Comparison of ENCODE assay signal across 8 mouse cellular contexts in the genomic region with DNA sequence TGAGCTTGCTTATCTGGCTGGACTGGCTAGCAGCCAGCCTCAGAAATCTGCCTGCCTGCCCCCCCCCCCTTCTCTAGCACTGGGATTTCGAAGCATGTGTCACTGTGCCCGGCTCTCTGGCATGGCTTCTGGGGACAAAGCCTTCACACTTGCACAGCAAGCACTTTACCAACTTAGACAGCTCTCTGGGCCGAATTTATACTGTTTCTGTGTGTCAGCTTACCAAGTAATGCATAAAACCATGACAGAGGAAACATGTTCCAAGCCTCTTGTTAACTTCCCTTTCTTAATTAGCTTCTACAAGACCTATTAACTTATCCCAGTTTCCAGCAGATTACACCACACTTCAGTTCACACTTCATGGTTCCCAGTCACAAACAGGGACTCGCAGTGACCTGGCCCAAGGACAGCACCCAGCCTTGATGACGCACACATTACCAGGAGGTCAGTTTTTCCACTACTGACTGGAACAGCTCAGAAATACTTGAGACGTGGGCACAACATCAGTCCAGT.
DNase-seq lines count a peak whose midpoint lies in the region; ATAC-seq and TF ChIP-seq lines count a peak whose summit lies in the region.

No protein-coding gene starts in this region.

- H3K9me3 ChIP-seq in hindbrain, embryonic 15.5 days, result no peaks in the 10 kb centered on the region
- H3K9me3 ChIP-seq in hindbrain, embryonic 12.5 days (replicated peaks), result no peaks in the 10 kb centered on the region
- H3K9me3 ChIP-seq in kidney, postnatal 0 days (replicated peaks; ENCODE audit: low read length), result no peaks in the 10 kb centered on the region

- no peak overlapping the region for H3K9ac ChIP-seq in hindbrain, embryonic 15.5 days
- H3K9ac ChIP-seq in hindbrain, embryonic 12.5 days, result no peak overlapping the region
- H3K9ac ChIP-seq in kidney, postnatal 0 days (ENCODE audit: low read depth, low read length), result no peak overlapping the region

- no peak for TF ChIP-seq CTCF in kidney, postnatal 0 days (IDR thresholded peaks at IDR 0.05; ENCODE audit: low read depth)

- ATAC-seq in hindbrain, embryonic 15.5 days (ENCODE audit: low FRiP score, low read depth), result no peak
- no peak for ATAC-seq in hindbrain, embryonic 12.5 days (ENCODE audit: low FRiP score)
- ATAC-seq in kidney, postnatal 0 days (replicated peaks; ENCODE audit: low FRiP score, low read depth), result peak; percentile 69

- no peaks in the 10 kb centered on the region for H3K36me3 ChIP-seq in hindbrain, embryonic 15.5 days
- H3K36me3 ChIP-seq in hindbrain, embryonic 12.5 days, result no peaks in the 10 kb centered on the region
- H3K36me3 ChIP-seq in kidney, postnatal 0 days (ENCODE audit: insufficient read depth, low read length), result no peaks in the 10 kb centered on the region

- H3K27ac ChIP-seq in hindbrain, embryonic 15.5 days (replicated peaks), result 0 out of 2 replicates have a peak overlapping the region, but pooled peaks have one; percentile 11
- H3K27ac ChIP-seq in hindbrain, embryonic 12.5 days, result no peak overlapping the region
- peak overlapping the region; percentile 3; the same call in 1 of the 2 replicates for H3K27ac ChIP-seq in kidney, postnatal 0 days

- intact Hi-C loops in gastrocnemius, postnatal 36 days (cut with DNase I), result no loop called here

- WGBS in hindbrain, embryonic 15.5 days, result 53% methylated on average over 6 of the region's 6 CpGs
- WGBS in hindbrain, embryonic 12.5 days, result 78% methylated on average over 6 of the region's 6 CpGs
- WGBS in kidney, postnatal 0 days, result 41% methylated on average over 6 of the region's 6 CpGs

- H3K4me3 ChIP-seq in hindbrain, embryonic 15.5 days, result no peak overlapping the region
- H3K4me3 ChIP-seq in hindbrain, embryonic 12.5 days, result no peak overlapping the region
- H3K4me3 ChIP-seq in kidney, postnatal 0 days (replicated peaks; ENCODE audit: low read depth, low read length), result no peak overlapping the region

- no peaks in the 10 kb centered on the region for H3K27me3 ChIP-seq in hindbrain, embryonic 15.5 days
- H3K27me3 ChIP-seq in hindbrain, embryonic 12.5 days, result no peaks in the 10 kb centered on the region
- no peaks in the 10 kb centered on the region for H3K27me3 ChIP-seq in kidney, postnatal 0 days (ENCODE audit: insufficient read depth, low read length)

- H3K4me2 ChIP-seq in hindbrain, embryonic 15.5 days, result no peak overlapping the region
- H3K4me2 ChIP-seq in hindbrain, embryonic 12.5 days (replicated peaks), result no peak overlapping the region
- no peak overlapping the region for H3K4me2 ChIP-seq in kidney, postnatal 0 days (ENCODE audit: low read length)

- peaks cover 5% of the 10 kb centered on the region; the same call in 1 of the 2 replicates for H3K4me1 ChIP-seq in hindbrain, embryonic 15.5 days (replicated peaks)
- no peaks in the 10 kb centered on the region for H3K4me1 ChIP-seq in hindbrain, embryonic 12.5 days
- 0 out of 2 replicates have a peak, but pooled peaks cover 5% of the 10 kb centered on the region for H3K4me1 ChIP-seq in kidney, postnatal 0 days (replicated peaks; ENCODE audit: insufficient read depth, low read length)

- DNase-seq in adrenal gland, adult (ENCODE audit: inconsistent age in 2 of 2, low spot score in 1 of 2), result peak; percentile 87 to 95
- peak; percentile 36 to 46 for DNase-seq in gastrocnemius, postnatal 36 days
- DNase-seq in kidney, postnatal 0 days (ENCODE audit: low spot score), result peak; percentile 40
- no peak for DNase-seq in thymus, postnatal 4 days
- no peak for DNase-seq in left cerebral cortex, adult 11 months (ENCODE audit: low spot score)
- no peak for DNase-seq in urinary bladder, postnatal 25 days (ENCODE audit: low spot score)

Comparison
In these comparisons a context has a peak if more than half of its experiments do, and no peak if none do; other contexts are left out.
1. DNase-seq: peak in adrenal gland, adult (2 of 2), gastrocnemius, postnatal 36 days (2 of 2) and kidney, postnatal 0 days (single experiment); none in thymus, postnatal 4 days (single experiment), left cerebral cortex, adult 11 months (single experiment) and urinary bladder, postnatal 25 days (single experiment).